Mouse (Mus musculus): ENCODE measurements around the gene Cbarp.

Cbarp gene

GRCm38 (mm10) chr10:80130403-80131031 is 10.1 kb downstream of the Cbarp start:
- no peak for DNase-seq (ENCODE audit: low read depth, low spot score)

DNA sequence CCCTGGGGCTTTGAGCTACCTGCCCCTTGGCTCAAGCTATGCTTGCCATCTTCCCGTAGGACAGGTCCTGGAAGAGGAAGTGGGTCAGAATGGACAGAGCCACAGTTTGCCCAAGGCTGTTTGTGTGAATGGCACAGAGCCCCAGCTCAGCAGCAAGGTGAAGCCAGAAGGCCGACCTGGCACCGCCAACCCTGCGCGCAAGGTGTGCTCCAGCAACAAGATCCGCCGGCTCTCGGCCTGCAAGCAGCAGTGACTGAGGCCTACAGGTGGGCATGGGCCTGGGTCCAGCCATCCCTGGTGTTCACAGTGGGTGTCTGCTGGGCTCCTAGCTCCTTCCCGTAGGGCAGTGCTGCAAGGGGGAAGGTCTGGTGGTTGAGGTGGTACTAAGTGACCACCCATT is 10.8 kb downstream of the Cbarp start:
- DNase-seq (ENCODE audit: low read depth, low spot score), result no peak

GRCm38 (mm10) chr10:80127920-80128319 is 12.7 kb downstream of the Cbarp start:
- no peak for DNase-seq (ENCODE audit: low read depth, low spot score)

DNA sequence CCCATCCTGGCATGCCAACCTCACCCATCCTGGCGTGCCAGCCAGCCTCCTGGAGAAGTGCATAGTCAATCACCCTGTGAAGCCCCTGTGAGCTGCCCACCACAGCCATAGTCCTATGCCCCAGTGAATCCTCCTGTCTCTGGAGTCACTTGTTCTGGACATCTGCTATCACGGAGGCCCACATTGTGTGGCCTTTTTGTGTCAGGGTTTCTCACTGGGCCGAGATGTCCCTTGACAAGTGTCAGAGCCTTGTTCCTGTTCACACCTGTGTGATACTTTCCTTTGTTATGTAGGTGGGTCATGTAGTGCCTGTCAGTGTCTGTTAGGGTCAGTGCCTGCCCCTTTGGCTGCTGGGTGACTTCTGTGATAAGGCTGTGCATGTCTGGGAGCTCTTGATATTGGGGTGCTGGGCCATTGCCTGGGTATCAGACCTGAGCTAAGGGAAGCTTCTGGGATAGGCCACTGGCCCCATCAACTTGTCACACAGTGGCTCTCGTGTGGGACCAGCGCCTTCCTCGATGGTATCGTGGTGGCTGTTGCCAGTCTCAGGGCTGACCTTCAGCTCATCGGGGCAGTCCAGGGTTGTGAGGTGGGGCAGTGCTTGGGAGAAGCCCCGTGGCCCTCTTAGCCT is 16.6 kb downstream of the Cbarp start:
- no peak for DNase-seq (ENCODE audit: low read depth, low spot score)

DNA sequence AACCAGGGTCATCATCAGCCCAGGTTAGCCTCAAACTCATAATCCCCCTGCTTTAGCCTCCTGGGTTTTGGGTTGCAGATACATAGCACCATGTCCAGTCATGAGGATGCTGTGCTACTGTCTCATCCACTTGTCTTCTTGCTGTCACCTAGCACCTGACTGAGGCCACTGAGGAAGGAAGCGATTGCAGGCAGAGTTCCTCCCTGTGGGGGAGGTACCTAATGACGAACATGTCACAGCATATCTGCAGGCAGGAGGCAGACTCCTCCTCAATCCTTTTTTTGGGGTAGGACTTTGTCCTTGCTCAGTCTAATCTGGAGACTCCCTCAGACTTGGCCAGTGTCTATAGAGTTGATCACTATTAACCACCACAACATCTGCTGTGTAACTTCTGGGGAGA is 19.0 kb downstream of the Cbarp start:
- no peak for DNase-seq (ENCODE audit: low read depth, low spot score)

DNA sequence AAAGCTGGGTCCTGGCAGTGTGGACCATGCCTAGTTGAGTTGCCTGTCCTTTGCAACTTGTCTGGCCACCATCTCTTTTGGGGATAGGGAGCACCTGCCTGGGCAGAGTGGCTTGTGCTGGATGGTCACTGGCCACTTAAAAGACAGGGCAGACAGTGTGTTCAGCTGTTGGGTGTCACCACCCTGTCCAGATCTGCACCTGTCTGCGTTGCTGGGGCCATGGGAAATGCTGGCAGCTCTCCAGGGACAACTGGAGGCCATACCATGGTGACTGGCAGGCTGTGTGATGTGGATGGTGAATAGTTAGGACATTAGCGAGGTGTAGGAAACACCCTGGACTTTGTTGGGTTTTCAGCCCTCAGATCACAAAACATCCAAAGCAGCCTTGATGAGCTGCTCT is 20.5 kb downstream of the Cbarp start:
- DNase-seq (ENCODE audit: low read depth, low spot score), result no peak

DNA sequence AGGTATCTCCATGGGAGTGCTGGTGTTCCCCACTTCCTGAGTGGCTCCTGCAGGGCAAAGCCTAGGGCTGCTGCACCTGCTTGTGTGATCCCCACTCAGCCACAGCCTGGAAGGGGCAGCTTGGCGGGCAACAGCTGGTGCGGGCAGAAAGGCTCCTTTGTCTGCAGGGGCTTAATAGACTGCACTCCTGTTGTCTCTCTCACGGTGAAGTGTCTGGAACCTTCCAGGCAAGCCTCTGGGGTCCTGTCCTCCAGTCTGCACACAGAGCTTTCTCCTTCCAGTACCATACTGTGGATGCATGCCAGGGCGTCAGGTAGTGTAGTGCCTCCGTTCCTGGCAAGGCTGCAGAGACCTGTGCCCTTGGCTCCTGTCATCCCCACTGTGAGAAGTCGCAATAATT is 22.1 kb downstream of the Cbarp start:
- DNase-seq (ENCODE audit: low read depth, low spot score), result no peak

- no peak for DNase-seq (ENCODE audit: low read depth, low spot score)
Measured at GRCm38 (mm10) chr10:80117736-80118135, 22.9 kb downstream of the Cbarp start.

DNA sequence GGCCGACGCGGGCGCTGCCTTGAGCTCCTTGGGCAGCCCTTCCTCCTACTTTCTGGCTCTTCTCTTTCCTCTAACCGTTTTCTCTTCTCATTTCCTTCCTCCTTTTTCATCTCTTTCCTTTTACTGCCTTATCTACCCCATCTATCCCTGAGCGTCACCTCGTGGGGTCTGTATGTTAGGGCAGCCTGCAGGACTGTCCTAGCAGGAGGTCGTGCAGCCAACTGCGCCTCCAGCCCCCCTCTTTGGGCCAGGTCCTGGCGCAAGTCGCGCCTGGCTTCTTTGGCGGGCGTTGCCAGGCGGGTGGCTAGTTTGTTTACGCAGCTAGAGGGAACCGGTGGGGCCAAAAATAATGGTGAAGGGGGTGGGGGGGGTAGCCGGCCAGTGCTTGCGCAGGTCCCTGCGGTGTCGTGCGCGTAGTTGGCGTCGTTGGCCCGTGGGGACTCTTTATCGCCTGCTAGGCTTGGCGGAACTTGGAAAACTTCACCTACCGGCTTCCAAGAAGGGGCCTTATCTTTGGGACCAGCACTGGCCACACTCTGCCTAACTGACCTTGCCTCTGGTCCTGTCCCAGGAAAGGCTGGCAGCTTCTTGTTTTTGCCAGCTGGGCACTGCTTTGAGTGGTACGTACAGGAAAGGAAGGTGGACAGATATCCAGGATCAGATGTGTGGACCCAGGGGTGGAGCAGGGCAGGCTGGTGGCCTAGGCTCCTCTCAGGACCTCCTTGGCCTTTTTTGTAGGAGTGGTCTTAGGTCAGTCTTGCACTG is 23.5 kb downstream of the Cbarp start:
- DNase-seq (ENCODE audit: low read depth, low spot score), result no peak

DNA sequence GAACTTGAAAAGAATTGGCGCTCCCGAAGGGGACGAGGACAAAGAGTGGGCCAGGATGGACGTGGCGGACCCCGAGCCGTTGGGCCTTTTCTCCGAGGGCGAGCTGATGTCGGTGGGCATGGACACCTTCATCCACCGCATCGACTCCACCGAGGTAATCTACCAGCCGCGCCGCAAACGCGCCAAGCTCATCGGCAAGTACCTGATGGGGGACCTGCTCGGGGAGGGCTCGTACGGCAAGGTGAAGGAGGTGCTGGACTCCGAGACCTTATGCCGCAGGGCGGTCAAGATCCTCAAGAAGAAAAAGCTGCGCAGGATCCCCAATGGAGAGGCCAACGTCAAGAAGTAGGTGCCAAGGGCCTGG is 24.1 kb downstream of the Cbarp start:
- no peak for DNase-seq (ENCODE audit: low read depth, low spot score)

GRCm38 (mm10) chr10:80115944-80116335 is 24.7 kb downstream of the Cbarp start:
- no peak for DNase-seq (ENCODE audit: low read depth, low spot score)

GRCm38 (mm10) chr10:80115290-80115943 is 25.2 kb downstream of the Cbarp start, which contains the start of gene Stk11:
Stk11 (plus strand) TSS chr10:80115803.
- DNase-seq (ENCODE audit: low read depth, low spot score), result peak; percentile 100

DNA sequence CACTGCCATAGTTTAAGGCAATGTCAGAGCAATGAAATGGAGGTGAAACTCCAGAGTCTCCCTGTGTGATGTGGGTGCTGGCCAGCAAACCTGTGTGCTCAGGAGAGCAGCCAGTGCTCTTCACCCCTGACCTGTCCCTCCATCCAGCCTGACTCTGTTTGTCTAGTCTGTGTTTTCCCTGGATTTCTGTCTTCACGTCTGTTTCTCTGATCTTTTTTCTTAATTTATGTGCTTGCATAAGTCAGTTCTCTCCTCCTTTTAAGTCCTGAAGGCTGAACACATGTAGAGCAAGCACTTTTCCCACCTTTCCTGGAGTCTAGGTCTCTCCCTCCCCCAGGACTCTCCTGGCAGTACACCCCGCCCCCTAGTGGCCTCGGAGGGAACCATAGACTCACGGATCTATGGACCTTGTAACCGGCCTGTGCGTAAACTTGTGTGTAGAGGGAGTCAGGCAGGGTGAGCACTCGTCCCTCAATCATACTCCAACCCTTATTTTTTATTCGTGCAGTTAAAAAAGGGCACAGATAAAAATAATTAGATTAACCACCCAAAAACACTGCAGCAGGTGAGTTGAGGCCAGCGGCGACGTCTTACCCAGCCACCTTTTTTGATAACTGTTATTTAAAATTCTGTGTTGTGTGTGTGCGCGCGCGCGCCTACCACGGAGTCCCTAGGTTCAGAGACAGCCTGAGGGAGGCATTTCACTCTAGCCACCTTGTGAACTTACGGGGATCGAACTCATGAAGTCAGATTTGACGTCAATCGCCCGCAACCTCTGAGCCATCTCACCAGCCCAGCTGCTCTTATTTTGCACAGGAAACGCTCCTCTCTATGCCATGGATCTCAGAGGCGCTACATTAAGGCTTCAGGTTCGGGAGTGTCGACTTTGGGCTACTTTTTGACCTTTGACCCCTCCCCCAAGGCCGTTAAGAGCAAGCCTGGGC is 26.0 kb downstream of the Cbarp start:
- DNase-seq (ENCODE audit: low read depth, low spot score), result peak; percentile 93

DNA sequence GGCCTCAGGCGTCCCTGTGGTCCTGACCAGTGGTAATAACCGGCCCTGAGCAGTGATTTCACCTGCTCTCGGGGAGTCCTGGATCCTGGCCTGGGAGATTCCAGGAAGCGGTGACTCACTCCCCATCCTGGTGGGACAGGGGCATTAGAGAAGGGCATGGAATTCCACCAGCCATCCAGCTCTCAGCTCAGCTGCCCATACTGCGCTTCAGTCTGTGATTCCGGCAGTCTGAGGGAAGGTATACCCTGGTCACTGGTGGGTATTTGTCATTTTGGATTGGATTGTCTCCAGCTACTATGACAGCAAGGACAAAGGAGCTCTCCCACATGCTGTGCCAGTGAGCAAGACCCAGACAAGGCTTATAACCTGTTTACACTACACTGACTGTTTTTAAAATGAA is 33.0 kb downstream of the Cbarp start:
- no peak for DNase-seq (ENCODE audit: low read depth, low spot score)

GRCm38 (mm10) chr10:80105926-80106325 is 34.7 kb downstream of the Cbarp start:
- DNase-seq (ENCODE audit: low read depth, low spot score), result no peak

- no peak for DNase-seq (ENCODE audit: low read depth, low spot score)
Measured at GRCm38 (mm10) chr10:80105460-80105859, 35.2 kb downstream of the Cbarp start, which contains the start of gene Sbno2. Sbno2 (minus strand) TSS chr10:80105571.

DNA sequence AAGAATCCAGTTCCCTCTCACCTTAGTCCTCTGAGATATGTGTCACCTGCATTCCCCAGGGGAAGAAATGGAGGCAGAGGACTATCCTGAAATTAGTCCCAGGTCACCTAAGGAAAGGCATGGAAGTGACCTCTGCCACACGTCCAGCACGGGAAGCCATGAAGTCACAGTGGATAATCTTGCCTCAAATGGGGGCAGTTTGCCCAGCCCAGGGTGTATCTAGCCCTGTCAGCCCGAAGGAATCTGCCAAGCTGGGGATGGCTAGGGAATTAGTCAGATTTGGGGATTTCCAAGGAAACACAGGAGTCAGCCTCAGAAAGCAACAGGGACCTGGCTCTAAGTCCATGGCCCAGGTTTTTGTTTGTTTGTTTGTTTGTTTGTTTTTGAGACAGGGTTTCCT is 36.5 kb downstream of the Cbarp start:
- no peak for DNase-seq (ENCODE audit: low read depth, low spot score)

- DNase-seq (ENCODE audit: low read depth, low spot score), result no peak
Measured at GRCm38 (mm10) chr10:80103032-80103431, 37.6 kb downstream of the Cbarp start.

- DNase-seq (ENCODE audit: low read depth, low spot score), result peak; percentile 63
Measured at GRCm38 (mm10) chr10:80102216-80102915, 38.3 kb downstream of the Cbarp start.

DNA sequence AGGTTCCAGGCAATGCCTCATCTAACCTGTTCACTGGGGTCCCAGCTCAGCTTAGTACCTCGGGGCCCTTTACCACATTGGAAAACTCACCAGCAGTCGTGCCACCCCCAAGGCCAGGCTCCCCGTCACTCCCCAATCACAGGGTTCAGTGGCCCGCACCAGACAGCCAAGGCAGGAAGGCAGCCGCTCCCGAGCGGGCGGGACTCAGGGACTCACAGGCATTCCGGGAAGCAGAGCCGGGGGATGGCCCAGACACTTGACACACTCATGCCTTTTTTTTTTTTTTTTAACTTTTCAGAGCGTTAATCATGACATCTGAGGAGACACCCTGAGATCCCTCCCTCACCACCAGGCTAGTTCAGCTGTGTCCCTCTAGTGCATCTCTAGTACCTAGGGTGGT is 39.7 kb downstream of the Cbarp start:
- peak; percentile 50 for DNase-seq (ENCODE audit: low read depth, low spot score)

- no peak for DNase-seq (ENCODE audit: low read depth, low spot score)
Measured at GRCm38 (mm10) chr10:80098630-80099029, 42.0 kb downstream of the Cbarp start.

Data from ES-CJ7 (cell line).